Comparison of ENCODE assay signal across 21 mouse cellular contexts in the genomic region with DNA sequence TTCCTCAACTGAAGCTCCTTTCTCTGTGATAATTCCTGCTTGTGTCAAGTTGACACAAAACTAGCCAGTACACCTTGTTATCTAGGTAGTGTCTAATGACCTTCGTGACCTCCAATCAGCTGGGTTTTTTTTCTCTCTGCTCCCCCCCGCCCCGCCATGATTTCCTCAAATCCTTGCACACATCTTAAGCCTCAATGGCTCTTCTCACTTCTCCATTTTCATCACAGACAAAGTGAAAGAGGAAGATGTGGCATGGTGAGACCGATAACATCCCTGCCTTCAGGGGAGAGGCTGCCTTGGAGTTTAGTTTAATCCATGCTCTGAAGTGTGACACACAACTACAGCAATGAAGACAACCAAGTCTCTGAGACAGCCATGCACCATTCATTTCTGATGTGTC. TPM values are rescaled to one million over a fixed set of nuclear protein-coding genes. Genes with fewer than 3 reads are reported as not detected.
A peak's percentile ranks its signal among the peaks of the same experiment; 100 is the strongest.
DNase-seq lines count a peak whose midpoint lies in the region; ATAC-seq lines count a peak whose summit lies in the region.
"Had no signal": no experiment of that assay in that cellular context is flagged by ENCODE, and none has a peak within 500 bp of the region (broad histone marks: within the 10 kb centered on the region; RNA-seq: fewer than 3 reads in every experiment).

No protein-coding gene starts in this region.

- no peaks in the 10 kb centered on the region for H3K4me1 ChIP-seq in heart, embryonic 12.5 days (replicated peaks)
- no peaks in the 10 kb centered on the region for H3K4me1 ChIP-seq in hindbrain, embryonic 11.5 days (replicated peaks; ENCODE audit: control insufficient read depth, insufficient read depth, low read length)
- H3K4me1 ChIP-seq: embryonic facial prominence, embryonic 10.5 days; hindbrain, embryonic 10.5 days; intestine, embryonic 15.5 days; liver, embryonic 13.5 days had no signal

- H3K27ac ChIP-seq in heart, embryonic 12.5 days (ENCODE audit: poor library complexity, severe bottlenecking), result no peak overlapping the region
- H3K27ac ChIP-seq in hindbrain, embryonic 11.5 days (ENCODE audit: low read depth, low read length), result no peak overlapping the region
- H3K27ac ChIP-seq: embryonic facial prominence, embryonic 10.5 days; hindbrain, embryonic 10.5 days; intestine, embryonic 15.5 days; kidney, postnatal 0 days; liver, embryonic 13.5 days had no signal

- H3K4me3 ChIP-seq in heart, embryonic 12.5 days, result no peak overlapping the region
- H3K4me3 ChIP-seq in hindbrain, embryonic 11.5 days (ENCODE audit: low read depth, low read length), result no peak overlapping the region
- H3K4me3 ChIP-seq: embryonic facial prominence, embryonic 10.5 days; erythroblast, embryonic 14.5 days; hindbrain, embryonic 10.5 days; intestine, embryonic 15.5 days; liver, embryonic 13.5 days had no signal

- DNase-seq in heart, adult 9 months (ENCODE audit: low spot score in 2 of 2), result peak; percentile 4 to 38
- peak; percentile 84 for DNase-seq in A20 (ENCODE audit: low read depth, low spot score)
- peak; percentile 31 for DNase-seq in c-Kit-positive CD71-negative TER-119-negative erythroid progenitor cells, embryonic 14.5 days (ENCODE audit: low read depth)
- no peak for DNase-seq in cerebellum, postnatal 10 days
- DNase-seq in kidney, adult 9 months, result no peak
- no peak for DNase-seq in hindbrain, embryonic 11.5 days (ENCODE audit: low spot score)
- DNase-seq: adrenal gland, postnatal 10 days; cerebellum, postnatal 25 days; liver, embryonic 13.5 days; lung, postnatal 4 days; midbrain, embryonic 14.5 days had no signal

- no peaks in the 10 kb centered on the region for H3K9me3 ChIP-seq in heart, embryonic 12.5 days (replicated peaks)
- no peaks in the 10 kb centered on the region for H3K9me3 ChIP-seq in hindbrain, embryonic 11.5 days (ENCODE audit: control insufficient read depth, low read length)
- H3K9me3 ChIP-seq: embryonic facial prominence, embryonic 10.5 days; G1E; hindbrain, embryonic 10.5 days; intestine, embryonic 15.5 days; liver, embryonic 13.5 days had no signal

- no peak for ATAC-seq in heart, embryonic 12.5 days (ENCODE audit: insufficient number of reproducible peaks, low FRiP score)
- peak; percentile 93 for ATAC-seq in monocyte, adult 5-6 weeks (replicated peaks; ENCODE audit: insufficient number of reproducible peaks, low FRiP score, low TSS enrichment, poor library complexity, severe bottlenecking)
- ATAC-seq in hindbrain, embryonic 11.5 days (ENCODE audit: low FRiP score), result no peak
- ATAC-seq: forebrain, embryonic 16.5 days; intestine, embryonic 15.5 days had no signal

- WGBS in heart, embryonic 12.5 days, result 73% methylated on average over 4 of the region's 4 CpGs
- 81% methylated on average over 4 of the region's 4 CpGs for WGBS in hindbrain, embryonic 11.5 days

- H3K9ac ChIP-seq in heart, embryonic 12.5 days, result no peak overlapping the region
- no peak overlapping the region for H3K9ac ChIP-seq in hindbrain, embryonic 11.5 days (ENCODE audit: low read depth, low read length)
- H3K9ac ChIP-seq: intestine, embryonic 15.5 days; liver, embryonic 13.5 days had no signal

- no peaks in the 10 kb centered on the region for H3K36me3 ChIP-seq in heart, embryonic 12.5 days
- H3K36me3 ChIP-seq in hindbrain, embryonic 11.5 days (ENCODE audit: control insufficient read depth, insufficient read depth, low read length), result no peaks in the 10 kb centered on the region
- H3K36me3 ChIP-seq: embryonic facial prominence, embryonic 10.5 days; G1E; hindbrain, embryonic 10.5 days; intestine, embryonic 15.5 days; liver, embryonic 13.5 days had no signal

- H3K4me2 ChIP-seq in heart, embryonic 12.5 days, result no peak overlapping the region
- H3K4me2 ChIP-seq in hindbrain, embryonic 11.5 days (replicated peaks; ENCODE audit: low read depth, low read length), result no peak overlapping the region
- H3K4me2 ChIP-seq: heart, embryonic 11.5 days; intestine, embryonic 15.5 days; liver, embryonic 13.5 days had no signal

- no peaks in the 10 kb centered on the region for H3K27me3 ChIP-seq in heart, embryonic 12.5 days (replicated peaks)
- no peaks in the 10 kb centered on the region for H3K27me3 ChIP-seq in hindbrain, embryonic 11.5 days (ENCODE audit: control insufficient read depth, insufficient read depth, low read length)
- H3K27me3 ChIP-seq: intestine, embryonic 15.5 days; liver, embryonic 13.5 days had no signal

RNA-seq across cellular contexts. Expression of a gene that starts 26.5 kb away (rescaled TPM):
- 5.5 and 5.8 TPM in 2 replicates for polyA plus RNA-seq in heart, embryonic 12.5 days (2016; fragmentation: Nextera tagmentation; extraction: Ambion mirVana)
- total RNA-seq in monocyte, adult 5-6 weeks (2017), result 69.8 to 74.7 TPM (median 71.6 TPM) in 3 replicates
- polyA plus RNA-seq in hindbrain, embryonic 11.5 days (2014; fragmentation: Nextera tagmentation; extraction: Ambion mirVana), result 16.6 and 17.0 TPM in 2 replicates

Comparison
In these comparisons a context has a peak if more than half of its experiments do, and no peak if none do; other contexts are left out.
1. DNase-seq: peak in heart, adult 9 months (2 of 2), A20 (single experiment) and c-Kit-positive CD71-negative TER-119-negative erythroid progenitor cells, embryonic 14.5 days (single experiment); none in cerebellum, postnatal 10 days (0 of 2), kidney, adult 9 months (single experiment) and hindbrain, embryonic 11.5 days (single experiment).